Mouse (Mus musculus) erythroblast, embryonic 14.5 days (primary cell): ENCODE measurements around the gene Chst11.

ENCODE experiments used
- GATA1 ChIP-seq: IDR thresholded peaks from 2 replicates; pipeline ENCODE4 v1.6.1; 2012; ENCODE audit warnings: low read length, inconsistent platforms, mixed read lengths
- TAL1 ChIP-seq: IDR thresholded peaks from 3 replicates; pipeline ENCODE4 v1.6.1; 2012; ENCODE audit warnings: low read length, inconsistent platforms, mixed read lengths

GRCm38 (mm10) chr10:83018521-83018920, 33.2 kb downstream of the Chst11 start:
- TF ChIP-seq TAL1 (no peak), GATA1 (no peak)
